Mouse (Mus musculus) erythroblast, embryonic 14.5 days (primary cell): ENCODE results near the gene Cutc. TPM values are rescaled to one million over a fixed set of nuclear protein-coding genes. Genes with fewer than 3 reads are reported as not detected.
A peak's percentile ranks its signal among the peaks of the same experiment; 100 is the strongest.

Source experiments
- H3K27me3 ChIP-seq: 2 replicates; pipeline ENCODE4 v1.6.1; 2012; ENCODE audit warnings: inconsistent platforms; ENCODE audit not compliant: control insufficient read depth
- H3K36me3 ChIP-seq: 2 replicates; pipeline ENCODE4 v1.6.1; 2012; ENCODE audit warnings: mild to moderate bottlenecking, inconsistent platforms; ENCODE audit not compliant: control insufficient read depth
- H3K4me1 ChIP-seq: 2 replicates; pipeline ENCODE4 v1.6.1; 2012; ENCODE audit warnings: inconsistent platforms; ENCODE audit not compliant: control insufficient read depth
- H3K4me3 ChIP-seq: replicated peaks from 2 replicates; pipeline ENCODE3; 2012; ENCODE audit warnings: moderate library complexity, mild to moderate bottlenecking, inconsistent platforms
- H3K9me3 ChIP-seq: 2 replicates; pipeline ENCODE4 v1.6.1; 2012; ENCODE audit warnings: low read length, inconsistent platforms, mixed read lengths; ENCODE audit not compliant: control insufficient read depth
- GATA1 ChIP-seq: IDR thresholded peaks from 2 replicates; pipeline ENCODE4 v1.6.1; 2012; ENCODE audit warnings: low read length, inconsistent platforms, mixed read lengths
- TAL1 ChIP-seq: IDR thresholded peaks from 3 replicates; pipeline ENCODE4 v1.6.1; 2012; ENCODE audit warnings: low read length, inconsistent platforms, mixed read lengths
- polyA plus RNA-seq: library from polyadenylated mRNA; stranded (reverse); fragments of >175 nt; gene quantifications from 2 replicates; pipeline ENCODE4 v1.2.3, GENCODE M21; 2012

Gene Cutc
- polyA plus RNA-seq, 1 experiment, result 0.15 TPM

- Histone ChIP-seq H3K27me3 (no peaks in the 10 kb centered on the region), H3K36me3 (peaks cover 91% of the 10 kb centered on the region), H3K9me3 (no peaks in the 10 kb centered on the region), H3K4me1 (no peaks in the 10 kb centered on the region; the same call in 1 of the 2 replicates), H3K4me3 (no peak overlapping the region)
- TF ChIP-seq TAL1 (no peak), GATA1 (no peak)
Observed at GRCm38 (mm10) chr19:43745740-43746139, 7.1 kb upstream of the Cutc start.

DNA sequence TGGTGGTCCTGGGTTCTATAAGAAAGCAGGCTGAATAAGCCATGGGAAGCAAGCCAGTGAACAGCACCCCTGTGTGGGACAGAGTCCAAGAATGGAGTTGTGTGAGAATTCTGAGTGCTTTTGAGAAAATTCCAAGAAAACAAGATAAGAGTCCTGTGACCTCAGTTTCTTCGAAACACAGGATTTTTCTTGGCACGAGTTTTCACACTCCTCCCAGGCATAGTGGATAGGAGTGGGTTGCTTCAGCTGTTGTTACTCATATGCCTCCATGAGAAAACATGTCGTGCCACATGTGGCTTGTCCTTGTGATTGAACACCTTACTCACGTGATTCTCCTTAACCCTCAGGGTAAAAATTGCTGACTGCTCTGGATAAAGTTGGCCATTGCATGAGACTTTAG, 4.9 kb upstream of the Cutc start:
- Histone ChIP-seq H3K9me3 (no peaks in the 10 kb centered on the region), H3K4me3 (no peak overlapping the region), H3K27me3 (no peaks in the 10 kb centered on the region), H3K36me3 (peaks cover 78% of the 10 kb centered on the region), H3K4me1 (peaks cover 10% of the 10 kb centered on the region)
- TF ChIP-seq GATA1, result no peak
- TF ChIP-seq TAL1, result no peak

DNA sequence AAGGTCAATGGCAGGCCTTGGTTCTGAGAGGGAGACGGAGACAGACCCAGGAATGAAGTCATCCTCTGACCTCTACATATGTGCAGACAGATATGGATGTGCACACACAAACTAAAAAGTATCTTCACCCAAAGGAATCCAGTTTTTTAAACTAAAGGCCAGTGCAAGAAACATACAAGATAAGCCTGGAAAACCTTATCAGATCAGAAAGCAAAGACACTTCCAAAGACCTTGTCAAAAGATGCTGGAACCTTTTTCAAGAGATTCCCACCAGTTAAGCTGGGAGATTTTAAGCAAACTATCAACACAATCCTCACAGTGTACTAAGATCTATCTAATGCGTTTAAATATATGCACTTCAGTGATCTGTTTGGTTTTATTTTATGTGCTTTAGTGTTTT, 2.8 kb upstream of the Cutc start:
- peaks cover 60% of the 10 kb centered on the region for H3K36me3 ChIP-seq
- H3K27me3 ChIP-seq, result no peaks in the 10 kb centered on the region
- no peak overlapping the region for H3K4me3 ChIP-seq
- no peaks in the 10 kb centered on the region for H3K9me3 ChIP-seq
- peaks cover 21% of the 10 kb centered on the region for H3K4me1 ChIP-seq
- TF ChIP-seq TAL1 (no peak), GATA1 (peak; percentile 50)

DNA sequence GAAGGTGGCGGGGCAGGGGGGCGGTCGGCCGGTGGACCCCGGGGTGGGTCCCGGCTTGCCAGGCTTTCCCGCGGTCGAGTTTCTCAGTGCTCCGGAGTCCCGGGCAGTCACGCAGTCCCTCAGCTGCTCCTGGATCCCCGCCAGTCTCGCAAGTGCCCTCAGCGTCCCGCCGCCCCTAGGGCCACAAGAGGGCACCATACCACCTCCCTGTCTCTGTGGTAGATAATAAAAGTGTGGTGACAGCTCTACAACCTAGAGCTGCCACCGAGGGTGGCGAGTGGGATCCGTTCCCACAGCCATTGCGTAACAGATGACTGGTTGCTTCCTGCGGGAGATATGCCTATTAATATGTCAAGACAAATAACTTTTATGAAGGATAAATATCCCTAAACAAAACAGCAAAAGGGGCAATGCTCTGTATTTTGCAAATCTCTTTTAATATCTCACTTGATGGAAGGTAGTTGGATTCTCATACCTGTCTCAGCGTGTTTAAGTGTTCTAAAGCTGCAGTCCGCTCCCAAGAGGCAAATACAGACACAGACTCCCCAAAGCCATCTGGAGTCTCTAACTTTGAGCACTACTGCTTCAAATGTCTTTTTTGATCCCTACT, 535 bp downstream of the Cutc start:
- H3K27me3 ChIP-seq, result no peaks in the 10 kb centered on the region
- H3K4me1 ChIP-seq, result peaks cover 21% of the 10 kb centered on the region
- TF ChIP-seq TAL1, result no peak
- TF ChIP-seq GATA1, result no peak
- H3K9me3 ChIP-seq, result no peaks in the 10 kb centered on the region
- peaks cover 29% of the 10 kb centered on the region for H3K36me3 ChIP-seq
- peak overlapping the region; percentile 93 for H3K4me3 ChIP-seq

DNA sequence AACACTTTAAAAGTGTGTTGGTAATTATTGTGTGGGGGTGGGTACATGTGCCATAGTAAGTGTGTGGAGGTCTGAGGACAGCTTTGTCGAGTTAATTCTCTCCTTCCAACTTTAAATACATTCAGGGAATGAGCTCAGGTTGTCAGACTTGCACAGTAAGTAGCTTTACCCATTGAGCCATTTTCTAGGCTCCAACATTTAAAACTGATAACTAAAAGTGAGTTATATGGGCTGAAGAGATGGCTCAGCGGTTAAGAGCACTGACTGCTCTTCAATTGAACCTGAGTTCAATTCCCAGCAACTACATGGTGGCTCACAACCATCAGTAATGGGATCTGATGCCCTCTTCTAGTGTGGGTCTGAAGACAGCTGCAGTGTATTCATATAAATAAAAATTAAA, 1.4 kb downstream of the Cutc start:
- Histone ChIP-seq H3K4me1 (peaks cover 21% of the 10 kb centered on the region), H3K27me3 (no peaks in the 10 kb centered on the region), H3K4me3 (no peak overlapping the region), H3K9me3 (no peaks in the 10 kb centered on the region), H3K36me3 (peaks cover 21% of the 10 kb centered on the region)
- TF ChIP-seq GATA1 (no peak), TAL1 (no peak)

GRCm38 (mm10) chr19:43754872-43755271, 2.1 kb downstream of the Cutc start:
- H3K27me3 ChIP-seq, result no peaks in the 10 kb centered on the region
- peaks cover 23% of the 10 kb centered on the region for H3K36me3 ChIP-seq
- TF ChIP-seq GATA1, result no peak
- TF ChIP-seq TAL1, result no peak
- H3K4me3 ChIP-seq, result no peak overlapping the region
- H3K4me1 ChIP-seq, result peaks cover 21% of the 10 kb centered on the region
- no peaks in the 10 kb centered on the region for H3K9me3 ChIP-seq

GRCm38 (mm10) chr19:43760504-43760903, 7.7 kb downstream of the Cutc start:
- no peak for TF ChIP-seq TAL1
- H3K4me1 ChIP-seq, result no peaks in the 10 kb centered on the region
- H3K9me3 ChIP-seq, result no peaks in the 10 kb centered on the region
- peaks cover 11% of the 10 kb centered on the region for H3K36me3 ChIP-seq
- no peaks in the 10 kb centered on the region for H3K27me3 ChIP-seq
- no peak overlapping the region for H3K4me3 ChIP-seq

- no peak overlapping the region for H3K4me3 ChIP-seq
- TF ChIP-seq TAL1, result no peak
- TF ChIP-seq GATA1, result no peak
- no peaks in the 10 kb centered on the region for H3K9me3 ChIP-seq
- H3K4me1 ChIP-seq, result no peaks in the 10 kb centered on the region
- H3K27me3 ChIP-seq, result no peaks in the 10 kb centered on the region
- peaks cover 11% of the 10 kb centered on the region for H3K36me3 ChIP-seq
Observed at GRCm38 (mm10) chr19:43761543-43762256, 8.9 kb downstream of the Cutc start.

DNA sequence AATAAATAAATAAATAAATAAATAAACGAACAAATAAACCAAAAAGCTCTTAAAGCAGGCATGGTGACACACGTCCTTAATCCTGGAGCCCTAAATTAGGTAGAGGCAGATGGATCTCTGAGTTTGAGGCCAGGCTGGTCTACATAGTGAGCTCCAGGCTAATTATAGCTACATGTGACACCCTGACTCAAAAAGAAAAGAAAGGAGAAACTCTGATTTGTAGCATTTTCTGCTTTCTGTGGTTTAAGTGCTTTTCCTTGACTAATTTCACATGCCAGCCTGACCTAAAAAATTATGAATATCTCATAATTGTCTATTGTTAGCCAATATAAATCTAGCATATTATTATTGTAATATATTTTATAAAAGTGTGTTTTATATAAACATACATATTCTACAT, 9.6 kb downstream of the Cutc start:
- Histone ChIP-seq H3K4me1 (no peaks in the 10 kb centered on the region), H3K4me3 (no peak overlapping the region), H3K27me3 (no peaks in the 10 kb centered on the region), H3K9me3 (no peaks in the 10 kb centered on the region), H3K36me3 (peaks cover 11% of the 10 kb centered on the region)
- no peak for TF ChIP-seq TAL1
- TF ChIP-seq GATA1, result no peak
